ENCODE assay signal across 18 mouse cellular contexts in genomic region chr2:31550503-31550902, GRCm38 (mm10). TPM values are rescaled to one million over a fixed set of nuclear protein-coding genes. Genes with fewer than 3 reads are reported as not detected.
DNase-seq lines count a peak whose midpoint lies in the region; ATAC-seq and TF ChIP-seq lines count a peak whose summit lies in the region.
"Had no signal": no experiment of that assay in that cellular context is flagged by ENCODE, and none has a peak within 500 bp of the region (broad histone marks: within the 10 kb centered on the region; RNA-seq: fewer than 3 reads in every experiment).

No protein-coding gene starts in this region.

- no peaks in the 10 kb centered on the region for H3K79me2 ChIP-seq in CH12.LX (replicated peaks; ENCODE audit: control insufficient read depth, extremely low read depth, insufficient read depth, poor library complexity, severe bottlenecking)

- peaks cover 14% of the 10 kb centered on the region for H3K27me3 ChIP-seq in CH12.LX (replicated peaks)
- H3K27me3 ChIP-seq in neural tube, embryonic 15.5 days (replicated peaks) = peaks cover 9% of the 10 kb centered on the region
- H3K27me3 ChIP-seq: limb, embryonic 12.5 days; liver, embryonic 15.5 days; midbrain, embryonic 15.5 days had no signal

- in situ Hi-C loops in CH12.LX (cut with MboI; ENCODE audit: low pct_ligation_motif_present, low pct_unique_long_range_greater_than_20kb, low sequenced_read_pairs) = no loop called here

- peak overlapping the region; percentile 45; the same call in 1 of the 2 replicates for H3K4me3 ChIP-seq in gastrocnemius, adult 2 months
- no peak overlapping the region for H3K4me3 ChIP-seq in CH12.LX (replicated peaks in 1 of 3; ENCODE audit: low read depth in 2 of 3, low read length in 2 of 3, poor library complexity in 1 of 3)
- H3K4me3 ChIP-seq in neural tube, embryonic 15.5 days (replicated peaks) = no peak overlapping the region
- H3K4me3 ChIP-seq: limb, embryonic 12.5 days; liver, embryonic 15.5 days; midbrain, embryonic 15.5 days had no signal

- dilution Hi-C loops in CH12.LX (cut with MboI; ENCODE audit: extremely low pct_ligation_motif_present, extremely low pct_unique_long_range_greater_than_20kb, low sequenced_read_pairs) = no loop called here

- WGBS in neural tube, embryonic 15.5 days = 73% methylated on average over 3 of the region's 3 CpGs

- H3K9me3 ChIP-seq in CH12.LX (replicated peaks; ENCODE audit: low read length) = peaks cover 11% of the 10 kb centered on the region
- no peaks in the 10 kb centered on the region for H3K9me3 ChIP-seq in neural tube, embryonic 15.5 days (replicated peaks)
- H3K9me3 ChIP-seq: liver, embryonic 15.5 days; midbrain, embryonic 15.5 days had no signal

- TF ChIP-seq EP300 in CH12.LX (IDR thresholded peaks at IDR 0.05; ENCODE audit: low read length) = no peak

- no peak for ATAC-seq in neural tube, embryonic 15.5 days (ENCODE audit: low FRiP score)
- ATAC-seq: forebrain, embryonic 14.5 days; midbrain, embryonic 15.5 days had no signal

- intact Hi-C loops in gastrocnemius, adult 2 months (cut with DNase I) = no loop called here

- H3K27ac ChIP-seq in gastrocnemius, adult 2 months = no peak overlapping the region
- H3K27ac ChIP-seq in CH12.LX (ENCODE audit: insufficient read depth, low read depth) = no peak overlapping the region
- no peak overlapping the region for H3K27ac ChIP-seq in neural tube, embryonic 15.5 days (replicated peaks)
- H3K27ac ChIP-seq: limb, embryonic 12.5 days; liver, embryonic 15.5 days; midbrain, embryonic 15.5 days had no signal

- no peak for TF ChIP-seq CTCF in gastrocnemius, adult 2 months (IDR thresholded peaks at IDR 0.05)
- no peak for TF ChIP-seq CTCF in CH12.LX (conservative IDR thresholded peaks at IDR 0.05 in 1 of 2, IDR thresholded peaks at IDR 0.05 in 1 of 2; ENCODE audit: low read depth in 2 of 2, low read length in 2 of 2)

- no peak for TF ChIP-seq RAD21 in CH12.LX (IDR thresholded peaks at IDR 0.05; ENCODE audit: low read depth, low read length)

- H3K9ac ChIP-seq in CH12.LX (ENCODE audit: insufficient read depth, low read depth) = no peak overlapping the region
- no peak overlapping the region for H3K9ac ChIP-seq in neural tube, embryonic 15.5 days (replicated peaks)
- H3K9ac ChIP-seq: limb, embryonic 12.5 days; liver, embryonic 15.5 days; midbrain, embryonic 15.5 days had no signal

- no peak for DNase-seq in gastrocnemius, adult 2 months
- no peak for DNase-seq in gastrocnemius, postnatal 10 days
- DNase-seq in 3134 (ENCODE audit: extremely low read depth, insufficient read length, low spot score) (peak; percentile 42), CH12.LX (ENCODE audit: extremely low read depth) (peak; percentile 25), R1 (ENCODE audit: low read depth, low spot score) (peak; percentile 72)
- DNase-seq in left cerebral cortex, adult 11 months (ENCODE audit: low spot score) = no peak
- DNase-seq in cerebellum, adult 18-20 months = no peak
- DNase-seq: adrenal gland, postnatal 25 days; cerebellum, postnatal 25 days; heart, postnatal 36 days; lung, postnatal 36 days; right cerebral cortex, postnatal 4 days; thymus, adult 2 months had no signal

- H3K4me1 ChIP-seq in CH12.LX (ENCODE audit: control insufficient read depth in 1 of 2, insufficient read depth in 2 of 2) = 0 out of 4 replicates have a peak, but pooled peaks cover 0 to 3% of the 10 kb centered on the region in 2 experiments
- no peaks in the 10 kb centered on the region for H3K4me1 ChIP-seq in neural tube, embryonic 15.5 days
- H3K4me1 ChIP-seq: limb, embryonic 12.5 days; liver, embryonic 15.5 days had no signal

- H3K4me2 ChIP-seq in CH12.LX (ENCODE audit: insufficient read depth, low read depth, poor library complexity, severe bottlenecking) = no peak overlapping the region
- no peak overlapping the region for H3K4me2 ChIP-seq in neural tube, embryonic 15.5 days
- H3K4me2 ChIP-seq: limb, embryonic 12.5 days; liver, embryonic 15.5 days; midbrain, embryonic 15.5 days had no signal

- no peak for TF ChIP-seq POLR2A in CH12.LX (IDR thresholded peaks at IDR 0.05; ENCODE audit: low read depth, low read length)

- no peaks in the 10 kb centered on the region for H3K36me3 ChIP-seq in CH12.LX (replicated peaks in 1 of 2; ENCODE audit: control insufficient read depth in 1 of 2, insufficient read depth in 1 of 2, low read length in 1 of 2)
- no peaks in the 10 kb centered on the region for H3K36me3 ChIP-seq in neural tube, embryonic 15.5 days
- H3K36me3 ChIP-seq: limb, embryonic 12.5 days; liver, embryonic 15.5 days; midbrain, embryonic 15.5 days had no signal

TF ChIP-seq in CH12.LX, 34 proteins besides CTCF, POLR2A, EP300 and RAD21:
- TF ChIP-seq HCFC1 (IDR thresholded peaks at IDR 0.05; ENCODE audit: low read depth, low read length) (peak; percentile 86), KAT2A (IDR thresholded peaks at IDR 0.05; ENCODE audit: insufficient replicate concordance, low read length) (0 out of 2 replicates have a peak, but pooled peaks have one; percentile 55), JUN (IDR thresholded peaks at IDR 0.05; ENCODE audit: insufficient read depth, low read depth, low read length) (no peak), ELF1 (IDR thresholded peaks at IDR 0.05; ENCODE audit: low read depth, low read length) (peak; percentile 67), USF2 (conservative IDR thresholded peaks at IDR 0.05; ENCODE audit: low read depth, low read length) (peak; percentile 77), USF1 (IDR thresholded peaks at IDR 0.05; ENCODE audit: low read depth, low read length) (peak; percentile 77), JUND (conservative IDR thresholded peaks at IDR 0.05; ENCODE audit: low read depth, low read length) (no peak), ZMIZ1 (IDR thresholded peaks at IDR 0.05; ENCODE audit: low read depth, low read length) (no peak)

RNA-seq across cellular contexts. Expression of gene Fubp3, which starts 21.9 kb away (rescaled TPM):
- 1 to 10 TPM; 7.8 to 9.3 TPM for total RNA-seq in gastrocnemius, adult 2 months (2021)
- total RNA-seq in gastrocnemius, postnatal 10 days (2021) = 10 to 100 TPM; 22.4 to 30.2 TPM
- total RNA-seq in CH12.LX (2012; rRNA removed) = 33.5 and 36.8 TPM in 2 replicates
- total RNA-seq in CH12.LX (2014; rRNA removed) = 64.2 and 68.6 TPM in 2 replicates
- 52.3 and 57.3 TPM in 2 replicates for polyA plus RNA-seq in CH12.LX (2012; ENCODE audit: insufficient read length, low read depth)
- 44.9 and 51.3 TPM in 2 replicates for polyA plus RNA-seq in neural tube, embryonic 15.5 days (2015; fragmentation: Nextera tagmentation; extraction: Ambion mirVana)

Comparison
In these comparisons a context has a peak if more than half of its experiments do, and no peak if none do; other contexts are left out.
1. DNase-seq: peak in 3134 (single experiment), CH12.LX (single experiment) and R1 (single experiment); none in gastrocnemius, adult 2 months (single experiment), gastrocnemius, postnatal 10 days (single experiment), left cerebral cortex, adult 11 months (single experiment) and cerebellum, adult 18-20 months (0 of 2).